9 mouse cellular contexts compared by ENCODE assay signal in genomic region chr7:143783378-143783995, GRCm38 (mm10). TPM values are rescaled to one million over a fixed set of nuclear protein-coding genes. Genes with fewer than 3 reads are reported as not detected.
DNase-seq lines count a peak whose midpoint lies in the region; ATAC-seq and TF ChIP-seq lines count a peak whose summit lies in the region.
"Had no signal": no experiment of that assay in that cellular context is flagged by ENCODE, and none has a peak within 500 bp of the region (broad histone marks: within the 10 kb centered on the region; RNA-seq: fewer than 3 reads in every experiment).

No protein-coding gene starts in this region.

- no peaks in the 10 kb centered on the region for H3K27me3 ChIP-seq in embryonic facial prominence, embryonic 13.5 days
- H3K27me3 ChIP-seq in intestine, embryonic 14.5 days (replicated peaks; ENCODE audit: control insufficient read depth, insufficient read depth, low read length) = no peaks in the 10 kb centered on the region
- H3K27me3 ChIP-seq in midbrain, embryonic 15.5 days (replicated peaks) = no peaks in the 10 kb centered on the region

- 27% methylated on average over 6 of the region's 6 CpGs for WGBS in lung, adult 2 months
- 11% methylated on average over 6 of the region's 6 CpGs for WGBS in embryonic facial prominence, embryonic 13.5 days
- WGBS in intestine, embryonic 14.5 days = 20% methylated on average over 6 of the region's 6 CpGs
- WGBS in midbrain, embryonic 15.5 days = 16% methylated on average over 6 of the region's 6 CpGs

- peaks cover 8% of the 10 kb centered on the region; the same call in 1 of the 2 replicates for H3K4me1 ChIP-seq in lung, adult 2 months (ENCODE audit: control insufficient read depth, insufficient read depth, low read length)
- H3K4me1 ChIP-seq in embryonic facial prominence, embryonic 13.5 days = peaks cover 24% of the 10 kb centered on the region
- H3K4me1 ChIP-seq in intestine, embryonic 14.5 days (replicated peaks; ENCODE audit: control insufficient read depth, insufficient read depth, low read length) = peaks cover 10% of the 10 kb centered on the region
- H3K4me1 ChIP-seq in midbrain, embryonic 15.5 days = peaks cover 19% of the 10 kb centered on the region

- peak overlapping the region; percentile 66 for H3K27ac ChIP-seq in embryonic facial prominence, embryonic 13.5 days
- H3K27ac ChIP-seq in intestine, embryonic 14.5 days (ENCODE audit: low read depth) = peak overlapping the region; percentile 29; the same call in 1 of the 2 replicates
- H3K27ac ChIP-seq in midbrain, embryonic 15.5 days = peak overlapping the region; percentile 74

- peak overlapping the region; percentile 70 for H3K9ac ChIP-seq in embryonic facial prominence, embryonic 13.5 days
- H3K9ac ChIP-seq in intestine, embryonic 14.5 days (ENCODE audit: low read length) = peak overlapping the region; percentile 46
- H3K9ac ChIP-seq in midbrain, embryonic 15.5 days = peak overlapping the region; percentile 53

- no peak for TF ChIP-seq POLR2A in lung, adult 2 months (IDR thresholded peaks at IDR 0.05; ENCODE audit: borderline replicate concordance, extremely low read depth, low read depth, low read length)

- ATAC-seq in embryonic facial prominence, embryonic 13.5 days (ENCODE audit: insufficient number of reproducible peaks, insufficient read depth, low FRiP score, low TSS enrichment, low read depth) = peak; percentile 16; the same call in 1 of the 2 replicates
- ATAC-seq in intestine, embryonic 14.5 days (replicated peaks; ENCODE audit: low FRiP score, low TSS enrichment, low read depth) = peak; percentile 57
- ATAC-seq in midbrain, embryonic 15.5 days (replicated peaks) = peak; percentile 69

- no peaks in the 10 kb centered on the region for H3K36me3 ChIP-seq in embryonic facial prominence, embryonic 13.5 days
- no peaks in the 10 kb centered on the region for H3K36me3 ChIP-seq in intestine, embryonic 14.5 days (ENCODE audit: control insufficient read depth, insufficient read depth, low read length)
- no peaks in the 10 kb centered on the region for H3K36me3 ChIP-seq in midbrain, embryonic 15.5 days (replicated peaks)

- no peaks in the 10 kb centered on the region for H3K9me3 ChIP-seq in embryonic facial prominence, embryonic 13.5 days
- H3K9me3 ChIP-seq in intestine, embryonic 14.5 days (ENCODE audit: control insufficient read depth, low read length) = no peaks in the 10 kb centered on the region
- no peaks in the 10 kb centered on the region for H3K9me3 ChIP-seq in midbrain, embryonic 15.5 days

- H3K4me3 ChIP-seq in lung, adult 2 months (replicated peaks; ENCODE audit: extremely low read depth, low read depth, low read length) = peak overlapping the region; percentile 59
- H3K4me3 ChIP-seq in embryonic facial prominence, embryonic 13.5 days = peak overlapping the region; percentile 48
- H3K4me3 ChIP-seq in intestine, embryonic 14.5 days (ENCODE audit: low read depth, low read length) = peak overlapping the region; percentile 30
- H3K4me3 ChIP-seq in midbrain, embryonic 15.5 days = peak overlapping the region; percentile 54

- TF ChIP-seq CTCF in lung, adult 2 months (IDR thresholded peaks at IDR 0.05; ENCODE audit: insufficient read depth, low read length) = no peak

- H3K4me2 ChIP-seq in embryonic facial prominence, embryonic 13.5 days = peak overlapping the region; percentile 76
- peak overlapping the region; percentile 49 for H3K4me2 ChIP-seq in intestine, embryonic 14.5 days (ENCODE audit: low read length)
- H3K4me2 ChIP-seq in midbrain, embryonic 15.5 days = peak overlapping the region; percentile 72

- no peak for DNase-seq in lung, adult 2 months
- no peak for DNase-seq in lung, adult 18-20 months
- DNase-seq in intestine, embryonic 14.5 days (ENCODE audit: low spot score) = peak; percentile 58
- DNase-seq in frontal cortex, postnatal 14 days (ENCODE audit: low spot score in 2 of 2) = no peak
- no peak for DNase-seq in cerebellum, adult 9-11 months
- no peak for DNase-seq in spleen, postnatal 14 days (ENCODE audit: low spot score in 2 of 2)

RNA-seq across cellular contexts. Expression of gene Mrgpre, which starts 0.8 kb away (rescaled TPM):
- polyA plus RNA-seq in lung, adult 2 months (2012; rRNA removed) = 2.2 and 3.2 TPM in 2 replicates
- polyA plus RNA-seq in embryonic facial prominence, embryonic 13.5 days (2015; fragmentation: Nextera tagmentation; extraction: Ambion mirVana) = 0.86 and 1.4 TPM in 2 replicates
- polyA plus RNA-seq in intestine, embryonic 14.5 days (2014; fragmentation: Nextera tagmentation; extraction: Ambion mirVana) = 2.3 and 2.4 TPM in 2 replicates
- polyA plus RNA-seq in midbrain, embryonic 15.5 days (2015; fragmentation: Nextera tagmentation; extraction: Ambion mirVana) = 9.8 and 10.0 TPM in 2 replicates

RNA-seq across cellular contexts. Expression of gene Mrgprg, which starts 16.7 kb away (rescaled TPM):
- not detected in 2 replicates for polyA plus RNA-seq in lung, adult 2 months (2012; rRNA removed)
- polyA plus RNA-seq in embryonic facial prominence, embryonic 13.5 days (2015; fragmentation: Nextera tagmentation; extraction: Ambion mirVana) = not detected in 2 replicates
- not detected in 2 replicates for polyA plus RNA-seq in intestine, embryonic 14.5 days (2014; fragmentation: Nextera tagmentation; extraction: Ambion mirVana)
- not detected in 2 replicates for polyA plus RNA-seq in midbrain, embryonic 15.5 days (2015; fragmentation: Nextera tagmentation; extraction: Ambion mirVana)
- polyA plus RNA-seq: brain, embryonic 14.5 days had no signal

RNA-seq across cellular contexts. Expression of gene Osbpl5, which starts 26.7 kb away (rescaled TPM):
- 103 and 125 TPM in 2 replicates for polyA plus RNA-seq in lung, adult 2 months (2012; rRNA removed)
- polyA plus RNA-seq in embryonic facial prominence, embryonic 13.5 days (2015; fragmentation: Nextera tagmentation; extraction: Ambion mirVana) = 37.9 and 43.6 TPM in 2 replicates
- 34.9 and 39.7 TPM in 2 replicates for polyA plus RNA-seq in intestine, embryonic 14.5 days (2014; fragmentation: Nextera tagmentation; extraction: Ambion mirVana)
- 39.7 and 44.0 TPM in 2 replicates for polyA plus RNA-seq in midbrain, embryonic 15.5 days (2015; fragmentation: Nextera tagmentation; extraction: Ambion mirVana)

RNA-seq across cellular contexts. Expression of gene Nadsyn1, which starts 39.2 kb away (rescaled TPM):
- polyA plus RNA-seq in lung, adult 2 months (2012; rRNA removed) = 9.9 and 10.7 TPM in 2 replicates
- 5.8 and 7.1 TPM in 2 replicates for polyA plus RNA-seq in embryonic facial prominence, embryonic 13.5 days (2015; fragmentation: Nextera tagmentation; extraction: Ambion mirVana)
- 11.7 and 12.3 TPM in 2 replicates for polyA plus RNA-seq in intestine, embryonic 14.5 days (2014; fragmentation: Nextera tagmentation; extraction: Ambion mirVana)
- polyA plus RNA-seq in midbrain, embryonic 15.5 days (2015; fragmentation: Nextera tagmentation; extraction: Ambion mirVana) = 6.2 and 7.1 TPM in 2 replicates

RNA-seq across cellular contexts. Expression of gene Dhcr7, which starts 39.5 kb away (rescaled TPM):
- polyA plus RNA-seq in lung, adult 2 months (2012; rRNA removed) = 63.4 and 86.7 TPM in 2 replicates
- 39.6 and 41.5 TPM in 2 replicates for polyA plus RNA-seq in embryonic facial prominence, embryonic 13.5 days (2015; fragmentation: Nextera tagmentation; extraction: Ambion mirVana)
- polyA plus RNA-seq in intestine, embryonic 14.5 days (2014; fragmentation: Nextera tagmentation; extraction: Ambion mirVana) = 80.4 and 84.3 TPM in 2 replicates
- 71.6 and 73.6 TPM in 2 replicates for polyA plus RNA-seq in midbrain, embryonic 15.5 days (2015; fragmentation: Nextera tagmentation; extraction: Ambion mirVana)

Comparison
In these comparisons a context has a peak if more than half of its experiments do, and no peak if none do; other contexts are left out.
1. ATAC-seq: peak in every context shown above with its lines; median percentile 69 in midbrain, embryonic 15.5 days; 57 in intestine, embryonic 14.5 days; 16 in embryonic facial prominence, embryonic 13.5 days.